13 mouse cellular contexts compared by ENCODE assay signal in the genomic region with DNA sequence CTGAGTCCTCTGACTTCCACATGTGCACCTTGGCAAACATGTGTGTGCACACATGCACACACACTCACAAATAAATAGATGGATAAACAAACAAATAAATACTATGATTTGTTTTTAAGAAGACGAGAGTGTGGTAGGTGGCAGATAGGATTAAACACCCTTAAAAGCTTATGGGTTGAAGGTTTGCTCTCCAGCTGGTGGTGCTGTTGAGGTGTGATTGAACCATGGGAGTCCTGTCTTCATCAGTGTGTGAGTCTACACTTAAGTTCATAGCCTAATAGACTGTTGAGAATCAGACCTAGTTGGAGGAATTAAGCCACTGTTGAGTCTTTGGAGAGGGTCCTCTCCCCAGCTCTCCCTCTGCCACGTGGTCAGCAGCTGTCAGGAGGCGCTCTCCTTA. TPM values are rescaled to one million over a fixed set of nuclear protein-coding genes. Genes with fewer than 3 reads are reported as not detected.
DNase-seq lines count a peak whose midpoint lies in the region; ATAC-seq and TF ChIP-seq lines count a peak whose summit lies in the region.
"Had no signal": no experiment of that assay in that cellular context is flagged by ENCODE, and none has a peak within 500 bp of the region (broad histone marks: within the 10 kb centered on the region; RNA-seq: fewer than 3 reads in every experiment).

No protein-coding gene starts in this region.

- no peak overlapping the region for H3K27ac ChIP-seq in kidney, adult 2 months (ENCODE audit: insufficient read depth, low read depth, low read length)
- no peak overlapping the region for H3K27ac ChIP-seq in lung, postnatal 0 days (ENCODE audit: low read length)
- H3K27ac ChIP-seq: limb, embryonic 12.5 days had no signal

- no peaks in the 10 kb centered on the region for H3K9me3 ChIP-seq in lung, postnatal 0 days (ENCODE audit: low read length)
- H3K9me3 ChIP-seq: forebrain, embryonic 10.5 days; limb, embryonic 12.5 days had no signal

- TF ChIP-seq CTCF in kidney, adult 2 months (conservative IDR thresholded peaks at IDR 0.05; ENCODE audit: insufficient read depth, insufficient read length, low read depth, low read length), result 0 out of 2 replicates have a peak, but pooled peaks have one; percentile 12
- peak; percentile 46 for TF ChIP-seq CTCF in lung, postnatal 0 days (IDR thresholded peaks at IDR 0.05)

- peaks cover 11% of the 10 kb centered on the region; the same call in 1 of the 2 replicates for H3K4me1 ChIP-seq in kidney, adult 2 months (ENCODE audit: control insufficient read depth, insufficient read depth, low read length)
- H3K4me1 ChIP-seq in lung, postnatal 0 days (ENCODE audit: insufficient read depth, low read depth, low read length), result peaks cover 12% of the 10 kb centered on the region

- no peaks in the 10 kb centered on the region for H3K27me3 ChIP-seq in kidney, adult 2 months (replicated peaks; ENCODE audit: control insufficient read depth, insufficient read depth, low read length)
- H3K27me3 ChIP-seq in lung, postnatal 0 days (replicated peaks; ENCODE audit: insufficient read depth, low read length), result no peaks in the 10 kb centered on the region
- H3K27me3 ChIP-seq: limb, embryonic 12.5 days had no signal

- H3K4me2 ChIP-seq in lung, postnatal 0 days (replicated peaks; ENCODE audit: low read depth, low read length), result no peak overlapping the region
- H3K4me2 ChIP-seq: limb, embryonic 12.5 days had no signal

- H3K36me3 ChIP-seq in kidney, adult 2 months (ENCODE audit: control insufficient read depth, insufficient read depth, low read length), result no peaks in the 10 kb centered on the region
- no peaks in the 10 kb centered on the region for H3K36me3 ChIP-seq in lung, postnatal 0 days (ENCODE audit: insufficient read depth, low read length)

- peak; percentile 44 for DNase-seq in adrenal gland, adult 2 months
- DNase-seq in adrenal gland, postnatal 10 days, result no peak
- no peak for DNase-seq in kidney, adult 2 months
- DNase-seq in kidney, adult 8-10 months, result no peak
- peak; percentile 36 for DNase-seq in lung, postnatal 0 days (ENCODE audit: low spot score)
- no peak for DNase-seq in lung, postnatal 25 days (ENCODE audit: low spot score)
- peak; percentile 36 to 42 for DNase-seq in kidney, postnatal 25 days
- no peak for DNase-seq in thymus, postnatal 0 days (ENCODE audit: low spot score)
- DNase-seq: cerebellum, adult 9-10 months; gastrocnemius, postnatal 10 days; lung, adult 2 months had no signal

- TF ChIP-seq POLR2A in kidney, adult 2 months (IDR thresholded peaks at IDR 0.05; ENCODE audit: low read depth, low read length), result no peak

- TF ChIP-seq EP300 in lung, postnatal 0 days (IDR thresholded peaks at IDR 0.05), result no peak

- no peak overlapping the region for H3K9ac ChIP-seq in lung, postnatal 0 days (replicated peaks; ENCODE audit: low read depth)
- H3K9ac ChIP-seq: limb, embryonic 12.5 days had no signal

- H3K4me3 ChIP-seq in kidney, adult 2 months (ENCODE audit: insufficient read depth, low read depth, low read length), result no peak overlapping the region
- H3K4me3 ChIP-seq in lung, postnatal 0 days (ENCODE audit: low read depth, low read length), result no peak overlapping the region
- H3K4me3 ChIP-seq: forebrain, embryonic 10.5 days; limb, embryonic 12.5 days had no signal

- 80% methylated on average over 3 of the region's 3 CpGs for WGBS in kidney, adult 2 months
- WGBS in lung, postnatal 0 days, result 70% methylated on average over 3 of the region's 3 CpGs

- ATAC-seq in lung, postnatal 0 days, result no peak

RNA-seq across cellular contexts. Expression of a gene that starts 38.6 kb away (rescaled TPM):
- 10 to 100 TPM; 87.9 to 93.4 TPM for total RNA-seq in adrenal gland, adult 2 months (2021)
- 20.0 and 32.7 TPM in 2 replicates for polyA plus RNA-seq in adrenal gland, adult 2 months (2012; rRNA removed)
- 100 to 1,000 TPM in 1 of 2 experiments, 10 to 100 TPM in 1; 84.3 to 105 TPM for total RNA-seq in adrenal gland, postnatal 10 days (2021)
- polyA plus RNA-seq in kidney, adult 2 months (2012; rRNA removed), result 78.3 and 82.5 TPM in 2 replicates
- 70.0 and 79.3 TPM in 2 replicates for polyA plus RNA-seq in lung, postnatal 0 days (2015; fragmentation: Nextera tagmentation; extraction: Ambion mirVana)
- 11.0 and 12.1 TPM in 2 replicates for polyA plus RNA-seq in thymus, postnatal 0 days (2015; fragmentation: Nextera tagmentation; extraction: Ambion mirVana)

Comparison
In these comparisons a context has a peak if more than half of its experiments do, and no peak if none do; other contexts are left out.
1. DNase-seq: peak in adrenal gland, adult 2 months (single experiment), lung, postnatal 0 days (single experiment) and kidney, postnatal 25 days (2 of 2); none in adrenal gland, postnatal 10 days (single experiment), kidney, adult 2 months (single experiment), kidney, adult 8-10 months (0 of 2), lung, postnatal 25 days (single experiment) and thymus, postnatal 0 days (single experiment).